Mouse (Mus musculus) thymus, postnatal 0 days (tissue): Measurements from ENCODE around the gene Comp. TPM values are rescaled to one million over a fixed set of nuclear protein-coding genes. Genes with fewer than 3 reads are reported as not detected.
A peak's percentile ranks its signal among the peaks of the same experiment; 100 is the strongest.

ENCODE experiments used
- DNase-seq: peaks from one replicate; pipeline ENCODE4 v3.0.0-alpha.2; 2015; ENCODE audit warnings: low spot score
- polyA plus RNA-seq: library from polyadenylated mRNA; unstranded; fragments of >200 nt; fragmentation: Nextera tagmentation; extraction: Ambion mirVana; gene quantifications from 2 replicates; pipeline ENCODE4 v1.2.1, GENCODE M21; 2015

Gene Comp
- polyA plus RNA-seq, result 1.6 and 2.2 TPM in 2 replicates

GRCm38 (mm10) chr8:70373397-70374317 lies at the start of gene Comp:
Gene Comp (plus strand): TSS chr8:70373558.
- no peak for DNase-seq

GRCm38 (mm10) chr8:70323716-70324115 lies 49.6 kb upstream of the Comp start:
- DNase-seq, result no peak

- no peak for DNase-seq
These were observed 45.8 kb upstream of the Comp start for GRCm38 (mm10) chr8:70327512-70327911.

GRCm38 (mm10) chr8:70329124-70329834 lies 44.1 kb upstream of the Comp start, which contains the start of gene Gdf1:
Gene Gdf1 (plus strand): TSS chr8:70329817.
- DNase-seq, result no peak

GRCm38 (mm10) chr8:70329835-70330740 lies 43.3 kb upstream of the Comp start:
- no peak for DNase-seq

- DNase-seq, result no peak
These were observed 42.5 kb upstream of the Comp start for GRCm38 (mm10) chr8:70330741-70331364.

GRCm38 (mm10) chr8:70331526-70331925 lies 41.8 kb upstream of the Comp start:
- DNase-seq, result no peak

- no peak for DNase-seq
These were observed 41.1 kb upstream of the Comp start for GRCm38 (mm10) chr8:70332070-70332877.

GRCm38 (mm10) chr8:70332878-70333202 lies 40.5 kb upstream of the Comp start:
- no peak for DNase-seq

GRCm38 (mm10) chr8:70338931-70339330 lies 34.4 kb upstream of the Comp start:
- DNase-seq, result no peak

- no peak for DNase-seq
These were observed 32.7 kb upstream of the Comp start for GRCm38 (mm10) chr8:70340659-70341058.

GRCm38 (mm10) chr8:70342007-70342406 lies 31.4 kb upstream of the Comp start:
- no peak for DNase-seq

- DNase-seq, result no peak
These were observed 30.3 kb upstream of the Comp start for GRCm38 (mm10) chr8:70343076-70343475.

GRCm38 (mm10) chr8:70343696-70344095 lies 29.7 kb upstream of the Comp start:
- DNase-seq, result peak; percentile 40

- DNase-seq, result no peak
These were observed 29.1 kb upstream of the Comp start for GRCm38 (mm10) chr8:70344279-70344678.

GRCm38 (mm10) chr8:70347443-70347842 lies 25.9 kb upstream of the Comp start:
- DNase-seq, result no peak

GRCm38 (mm10) chr8:70347860-70348420 lies 25.4 kb upstream of the Comp start:
- DNase-seq, result no peak

GRCm38 (mm10) chr8:70351035-70351999 lies 22.0 kb upstream of the Comp start:
- peak; percentile 31 for DNase-seq

- DNase-seq, result no peak
These were observed 21.4 kb upstream of the Comp start for GRCm38 (mm10) chr8:70352000-70352384.
